Mouse (Mus musculus) cerebellum, postnatal 25 days (tissue): ENCODE measurements around the gene Lars2.

Experiments used
- DNase-seq, 2 experiments: peaks; one replicate each; pipeline ENCODE4 v3.0.0; 2021; ENCODE audit warnings: mixed read lengths in 2 of 2

The Lars2 gene

DNA sequence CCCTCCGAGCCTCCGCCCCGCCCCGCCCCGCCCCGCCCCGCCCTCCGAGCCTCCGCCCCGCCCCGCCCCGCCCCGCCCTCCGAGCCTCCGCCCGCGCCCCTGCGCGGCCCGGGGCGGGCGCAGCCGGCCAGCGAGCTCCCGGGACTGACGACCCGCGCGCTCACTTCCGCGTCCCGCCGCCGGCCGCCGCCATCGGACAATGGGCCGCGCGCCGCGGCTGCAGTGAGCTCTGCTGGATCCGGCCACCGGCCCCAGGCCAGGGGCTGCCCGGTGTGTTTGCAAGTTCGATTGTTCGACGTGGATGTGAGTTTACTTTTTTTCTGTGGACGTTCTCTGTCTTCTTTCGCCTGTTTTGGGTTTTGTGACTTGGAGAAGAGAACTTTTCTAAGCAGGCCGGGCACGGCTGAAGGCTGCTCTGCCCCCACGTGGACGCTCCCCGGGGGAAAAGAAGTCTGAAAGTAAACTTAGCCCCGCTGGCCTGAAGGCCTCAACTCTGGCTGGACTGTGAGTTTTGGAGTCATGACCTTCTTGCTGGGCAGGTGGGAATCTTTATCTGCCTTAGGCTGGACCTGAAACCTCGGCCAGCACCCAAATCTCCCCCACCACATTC, 112.0 kb downstream of the Lars2 start, which contains the start of gene Limd1:
TSS of gene Limd1 (plus strand) at position 121 of the 610 bp plus-strand sequence.
- DNase-seq, result peak in 1 of 2 experiments; percentile 63

DNA sequence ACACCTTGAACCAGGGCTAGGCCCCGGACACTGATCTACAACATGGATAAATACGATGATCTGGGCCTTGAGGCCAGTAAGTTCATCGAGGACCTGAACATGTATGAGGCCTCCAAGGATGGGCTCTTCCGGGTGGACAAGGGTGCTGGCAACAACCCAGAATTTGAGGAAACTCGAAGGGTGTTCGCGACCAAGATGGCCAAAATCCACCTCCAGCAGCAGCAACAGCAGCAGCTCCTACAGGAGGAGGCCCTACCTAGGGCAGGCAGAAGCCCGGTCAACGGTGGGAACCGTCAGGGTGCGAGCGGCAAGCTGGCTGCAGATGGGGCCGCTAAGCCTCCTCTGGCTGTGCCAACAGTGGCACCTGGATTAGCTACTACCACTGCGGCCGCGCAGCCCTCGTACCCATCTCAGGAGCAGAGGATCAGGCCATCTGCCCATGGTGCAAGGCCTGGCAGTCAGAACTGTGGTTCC, 112.5 kb downstream of the Lars2 start:
- peak in 1 of 2 experiments; percentile 14 for DNase-seq

DNA sequence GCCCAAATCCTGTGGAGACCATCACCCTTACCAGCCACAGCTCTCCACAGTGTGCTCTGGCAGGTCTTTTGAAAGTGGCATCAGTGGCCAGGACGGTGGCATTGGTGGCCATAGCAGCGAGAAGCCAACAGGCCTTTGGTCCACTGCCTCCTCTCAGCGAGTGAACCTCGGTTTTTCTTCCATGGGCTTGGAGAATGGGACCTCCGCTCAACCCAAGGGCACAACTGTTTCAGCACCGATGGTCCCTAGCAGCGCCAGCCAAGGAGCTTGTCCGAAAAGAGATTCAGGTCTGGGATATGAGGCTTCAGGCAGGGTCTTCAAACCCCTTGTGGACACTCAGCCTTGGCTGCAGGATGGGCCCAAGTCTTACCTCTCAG, 113.1 kb downstream of the Lars2 start:
- no peak for DNase-seq

DNA sequence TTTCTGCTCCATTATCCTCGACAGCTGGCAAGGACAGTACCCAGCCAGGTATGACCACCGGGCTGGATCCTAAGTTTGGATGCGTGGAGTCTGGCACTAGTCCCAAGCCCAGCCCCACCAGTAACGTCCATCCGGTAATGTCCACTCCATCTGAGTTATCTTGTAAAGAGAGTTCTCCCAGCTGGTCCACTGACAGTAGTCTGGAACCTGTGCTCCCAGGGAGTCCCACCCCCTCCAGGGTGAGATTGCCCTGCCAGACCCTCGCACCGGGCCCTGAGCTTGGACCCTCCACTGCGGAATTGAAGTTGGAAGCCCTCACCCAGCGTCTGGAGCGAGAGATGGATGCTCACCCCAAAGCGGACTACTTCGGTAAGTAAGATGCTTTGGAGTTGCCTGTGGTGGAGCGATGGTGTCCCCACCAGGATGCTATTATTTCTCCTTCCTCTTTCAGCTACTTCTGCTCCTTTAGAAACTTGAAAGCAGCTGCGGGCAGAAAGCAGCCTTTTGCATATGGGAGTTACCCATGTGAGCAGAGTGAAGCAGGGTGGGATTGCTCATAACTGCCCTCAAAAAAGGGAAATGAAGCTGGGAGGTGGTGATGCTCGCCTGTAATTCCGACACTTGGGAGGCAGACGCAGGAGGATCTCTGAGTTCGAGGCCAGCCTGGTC, 113.7 kb downstream of the Lars2 start:
- DNase-seq, result no peak

DNA sequence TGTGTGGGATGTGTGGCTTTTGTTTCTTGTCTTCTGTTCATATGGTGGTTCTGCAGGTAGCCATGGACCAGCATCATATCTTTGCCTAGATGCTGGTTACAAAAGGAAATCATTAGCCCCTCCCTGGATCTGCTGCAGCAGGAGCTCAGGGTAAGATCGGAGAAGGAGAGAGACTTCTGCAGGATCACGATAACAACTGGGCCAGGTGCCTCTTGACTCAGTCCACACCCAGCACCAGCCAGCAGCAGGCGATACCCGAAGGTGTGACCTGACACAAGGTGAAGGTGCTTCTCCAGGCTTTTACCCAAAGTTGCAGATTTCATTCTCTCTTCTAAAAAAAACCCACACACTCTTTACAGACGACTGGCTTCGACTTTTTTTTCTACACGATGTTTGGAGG, 114.4 kb downstream of the Lars2 start:
- no peak for DNase-seq

DNA sequence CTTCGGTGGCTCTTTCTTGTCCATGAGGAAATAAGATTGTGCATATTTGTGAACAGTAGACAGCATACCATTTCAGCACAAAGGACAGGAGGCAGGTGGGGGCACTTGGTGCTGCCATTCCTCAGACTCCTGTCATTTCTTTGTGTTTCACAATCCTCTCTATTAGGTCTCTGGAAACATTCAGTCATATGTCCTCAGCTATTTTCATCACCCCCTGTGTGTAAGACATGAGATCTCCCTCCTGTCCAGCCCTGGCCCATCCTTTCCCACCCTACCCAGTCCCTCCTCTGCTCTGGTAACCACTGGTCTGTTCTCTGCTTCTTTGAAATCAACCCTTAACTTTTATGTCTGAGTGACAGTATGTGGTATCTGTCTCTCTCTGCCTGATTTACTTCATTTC, 116.9 kb downstream of the Lars2 start:
- no peak for DNase-seq

DNA sequence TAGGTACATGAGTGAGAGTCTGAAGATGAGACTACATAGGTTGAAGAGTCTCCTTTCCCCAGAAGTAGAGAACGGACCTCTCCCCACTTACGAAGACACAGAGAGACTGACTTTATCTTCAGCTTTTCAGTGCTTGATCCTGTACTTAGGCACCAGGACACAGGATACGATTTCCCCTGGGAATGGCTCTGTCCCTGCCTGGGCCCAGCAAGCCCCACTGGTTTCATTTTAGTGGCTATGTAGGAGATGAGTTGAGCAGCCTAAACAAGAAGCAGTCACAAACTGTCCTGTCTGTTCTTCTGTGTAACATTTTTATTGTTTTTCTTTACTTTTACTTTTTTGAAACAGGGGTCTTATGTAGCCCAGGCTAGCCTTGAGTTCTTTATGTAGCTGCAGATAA, 118.1 kb downstream of the Lars2 start:
- no peak for DNase-seq

DNA sequence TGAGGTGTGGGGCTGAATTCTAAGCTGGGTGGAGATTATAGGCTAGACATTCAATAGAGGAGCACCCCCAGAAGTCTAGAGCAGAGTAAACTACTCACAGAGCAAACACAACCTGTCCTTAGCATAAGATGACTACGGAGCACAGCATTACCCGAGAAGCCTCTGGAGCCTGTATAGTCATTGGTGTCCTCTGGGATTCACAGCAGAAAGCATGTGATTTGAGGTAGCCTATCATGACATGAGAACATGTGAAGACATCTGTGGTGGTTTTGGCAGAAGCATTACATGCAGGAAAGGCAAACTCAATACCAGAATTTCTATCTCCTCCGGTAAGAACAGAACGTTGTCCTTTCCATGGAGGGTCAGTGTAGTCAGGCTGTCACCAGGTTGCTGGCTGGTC, 118.8 kb downstream of the Lars2 start:
- DNase-seq, result no peak

DNA sequence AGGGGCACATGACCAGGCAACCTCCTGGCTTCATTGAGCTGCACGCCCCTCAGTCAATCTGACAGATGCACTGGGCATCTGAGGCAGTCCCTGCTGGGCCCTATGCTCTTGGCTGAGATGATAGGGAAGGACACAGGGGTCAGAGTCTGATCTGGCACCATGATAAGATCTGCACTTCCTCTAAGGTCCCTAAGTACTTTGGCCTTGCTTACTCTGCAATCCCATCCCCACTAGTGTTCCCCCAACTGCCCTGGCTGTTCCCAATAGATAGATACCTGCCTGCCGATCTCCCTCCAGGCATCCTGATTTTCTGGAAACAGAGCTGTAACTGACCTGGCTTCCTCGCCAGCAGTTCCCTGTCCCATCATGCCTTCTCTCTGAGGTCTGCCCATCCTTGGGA, 119.9 kb downstream of the Lars2 start:
- DNase-seq, result no peak

DNA sequence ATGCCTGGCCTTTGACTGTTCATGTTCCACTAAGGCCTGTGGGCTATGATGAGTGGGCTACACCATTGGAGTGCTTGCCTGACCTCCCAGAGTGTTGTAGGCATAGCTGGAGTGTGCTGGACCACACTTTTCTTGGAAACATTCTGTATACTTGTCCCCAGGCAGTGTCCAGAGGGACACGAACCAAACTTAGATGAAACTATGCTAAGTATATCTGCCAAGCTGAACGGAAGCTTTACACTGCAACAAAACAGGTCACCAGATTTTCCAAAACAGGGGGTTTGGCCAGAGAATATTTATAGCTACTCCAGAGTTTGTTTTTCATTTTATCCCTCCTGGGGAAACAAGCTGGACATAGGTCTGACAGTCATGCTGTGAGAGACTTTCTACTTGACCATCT, 122.3 kb downstream of the Lars2 start:
- DNase-seq, result no peak

DNA sequence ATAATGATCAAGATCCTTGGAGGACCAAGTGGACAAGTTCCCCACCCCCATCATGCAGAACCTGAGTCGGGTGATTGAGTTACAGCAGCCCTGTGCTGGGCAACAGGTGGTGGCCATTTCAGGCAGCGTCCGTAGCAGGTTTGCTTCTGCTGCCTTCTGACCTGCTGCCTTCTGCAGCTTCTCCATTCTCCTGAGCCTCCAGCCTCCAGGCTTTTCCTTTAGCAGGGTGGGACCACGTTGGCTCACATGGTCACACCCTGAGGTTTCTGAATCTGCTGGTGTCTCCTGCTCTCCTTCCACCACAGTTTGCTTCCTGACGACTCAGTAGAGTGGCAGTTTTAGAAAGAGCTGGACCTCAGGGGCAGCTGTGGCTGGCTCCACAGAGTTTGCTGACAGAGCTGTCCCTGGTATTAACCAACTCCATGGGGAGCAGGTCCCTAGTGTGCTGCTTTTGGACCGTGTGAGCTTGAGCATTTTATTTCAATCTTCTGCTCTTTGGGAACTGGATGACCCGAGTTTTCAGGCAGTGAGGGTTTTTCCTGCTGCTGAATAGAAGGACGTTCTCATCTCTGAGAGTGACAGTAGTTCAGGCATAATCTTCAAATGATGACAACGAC, 123.1 kb downstream of the Lars2 start:
- DNase-seq, result no peak

DNA sequence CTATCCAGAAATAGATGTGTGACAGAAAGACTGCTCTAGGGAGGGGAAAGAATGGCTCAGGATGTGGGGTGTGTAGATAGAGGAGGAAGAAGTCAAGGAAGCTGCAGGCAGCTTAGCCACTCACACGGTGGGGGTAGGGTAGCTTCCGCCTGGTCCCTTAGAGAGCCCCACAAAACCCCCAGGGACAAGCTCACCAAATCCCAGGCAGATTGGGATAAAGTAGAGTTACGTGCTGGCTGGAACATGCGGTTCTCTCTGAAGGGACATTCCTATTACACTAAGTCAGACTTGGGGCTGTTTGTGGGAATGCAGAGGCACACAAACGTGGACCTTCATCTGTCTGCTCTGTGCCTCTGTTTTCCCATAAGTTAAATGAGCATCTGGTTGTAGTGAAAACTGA, 124.2 kb downstream of the Lars2 start:
- DNase-seq, result no peak

DNA sequence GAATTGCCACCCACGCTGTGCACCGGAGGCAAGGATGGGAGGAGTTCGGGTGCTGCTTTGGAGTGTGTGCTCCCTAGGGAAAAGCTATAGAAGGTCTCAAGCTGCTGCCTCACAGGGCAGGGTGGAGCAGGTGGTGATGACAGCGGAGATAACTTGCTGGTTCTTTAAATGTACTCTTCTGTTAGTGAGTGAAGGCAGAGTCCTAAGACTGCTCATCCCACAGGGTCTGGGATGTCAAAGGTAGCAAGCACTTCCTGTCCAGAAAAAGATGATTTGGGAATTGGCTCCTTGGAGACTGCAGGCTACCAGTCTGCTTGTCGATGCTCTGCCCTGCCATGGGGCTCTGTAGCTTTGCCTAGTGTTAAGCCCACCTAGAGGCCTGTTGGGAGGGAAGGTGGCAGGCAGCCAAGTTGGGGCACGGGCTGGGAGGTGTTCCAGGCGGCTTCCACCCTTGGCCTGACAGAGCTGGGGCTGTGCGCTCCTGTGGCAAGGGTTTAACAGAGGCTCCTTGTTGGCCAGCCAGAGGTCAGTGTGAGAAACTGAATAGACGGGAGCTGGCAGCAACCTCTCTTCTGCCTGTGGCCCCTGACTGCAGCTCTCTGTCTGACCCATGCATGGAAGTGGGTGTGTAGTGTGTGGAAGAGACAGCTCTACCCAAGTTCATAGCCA, 125.3 kb downstream of the Lars2 start:
- peak in 1 of 2 experiments; percentile 43 for DNase-seq

DNA sequence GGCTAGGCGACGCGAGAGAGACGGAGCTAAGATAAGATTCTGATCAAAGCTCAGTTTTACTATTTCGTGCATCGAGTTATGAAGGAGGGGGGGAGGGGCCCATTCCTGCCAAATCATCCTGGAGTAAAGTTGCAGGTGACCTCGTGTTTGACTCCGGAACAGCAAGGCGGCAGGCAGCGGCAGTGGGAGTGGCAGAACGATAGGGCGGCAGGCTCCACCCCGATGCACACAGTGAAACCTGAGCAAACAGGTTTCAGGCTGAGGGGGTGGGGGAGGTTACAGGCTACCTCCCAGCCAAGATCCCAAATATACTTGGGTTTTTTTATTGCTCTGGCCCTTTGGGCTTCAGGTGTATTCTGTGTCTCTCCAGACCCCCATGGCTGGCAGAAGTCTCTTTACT, 129.9 kb downstream of the Lars2 start:
- DNase-seq, result no peak

DNA sequence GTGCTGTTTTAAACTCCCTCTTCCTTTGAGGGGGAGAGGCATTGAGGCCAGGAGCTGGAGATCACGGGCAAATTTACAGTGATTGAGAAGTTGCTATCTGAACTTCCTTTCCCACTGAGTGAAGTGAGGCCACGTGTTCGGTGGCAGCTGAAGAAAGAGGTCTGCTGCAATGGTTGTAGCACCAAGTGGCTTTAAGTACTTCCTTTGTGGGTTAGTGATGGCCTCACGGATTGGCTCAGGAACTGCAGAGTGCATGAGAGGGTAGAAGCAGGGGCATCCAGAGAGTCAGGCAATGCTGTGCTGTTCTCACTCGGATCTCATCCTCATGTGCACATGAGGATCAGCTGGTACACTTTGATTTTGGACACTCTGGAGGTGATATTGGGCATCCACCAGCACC, 131.2 kb downstream of the Lars2 start:
- no peak for DNase-seq

DNA sequence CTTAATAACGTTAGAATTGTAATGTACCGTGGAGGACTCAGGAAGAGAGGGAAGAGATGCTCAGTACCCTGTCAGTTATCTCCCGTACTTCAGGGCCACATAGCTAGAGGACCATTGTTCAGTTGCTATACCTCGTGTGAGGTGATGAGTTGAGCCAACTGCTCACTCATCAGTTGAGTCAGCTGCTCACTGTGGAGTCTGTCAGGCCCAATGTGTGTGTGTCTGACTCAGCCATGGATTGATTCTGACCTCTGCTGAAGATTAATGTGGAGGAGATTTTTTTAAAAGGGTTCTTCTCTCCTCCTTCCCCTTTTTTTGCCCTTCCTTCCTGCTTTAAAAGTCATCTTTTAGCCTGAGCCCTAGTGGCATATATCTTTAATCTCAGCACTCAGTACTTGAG, 133.8 kb downstream of the Lars2 start:
- DNase-seq, result no peak

DNA sequence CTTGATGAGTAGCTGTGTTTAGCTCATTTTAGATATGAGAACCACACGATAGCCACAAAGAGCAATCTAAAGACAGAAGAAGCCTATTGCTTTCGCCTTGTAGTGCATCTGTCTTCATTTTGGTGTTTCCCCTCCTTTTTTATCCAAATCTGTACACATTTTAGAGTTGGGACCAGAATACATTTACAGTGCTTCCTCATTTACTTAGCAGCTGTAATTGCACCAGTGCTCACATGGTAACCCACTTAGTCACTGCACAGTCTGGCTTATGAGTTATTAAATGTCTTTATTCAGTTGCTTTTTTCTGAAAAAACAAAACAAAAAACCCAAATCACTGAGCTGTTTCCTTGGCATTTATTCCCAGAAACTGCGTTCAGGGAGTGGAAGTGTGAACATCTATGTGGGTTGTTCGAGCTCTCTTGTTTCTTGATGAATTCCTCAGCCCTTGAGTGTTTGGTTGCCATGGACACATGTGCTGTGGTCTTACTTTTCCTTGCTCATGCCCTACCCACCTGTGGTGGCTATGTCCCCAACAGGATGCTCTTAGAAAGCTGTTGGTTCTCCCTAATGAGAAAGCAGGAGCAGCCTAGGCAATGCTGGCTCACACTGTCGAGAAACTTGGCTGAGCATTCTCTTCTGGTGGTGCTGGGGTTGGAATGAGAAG, 136.6 kb downstream of the Lars2 start:
- DNase-seq, result no peak

DNA sequence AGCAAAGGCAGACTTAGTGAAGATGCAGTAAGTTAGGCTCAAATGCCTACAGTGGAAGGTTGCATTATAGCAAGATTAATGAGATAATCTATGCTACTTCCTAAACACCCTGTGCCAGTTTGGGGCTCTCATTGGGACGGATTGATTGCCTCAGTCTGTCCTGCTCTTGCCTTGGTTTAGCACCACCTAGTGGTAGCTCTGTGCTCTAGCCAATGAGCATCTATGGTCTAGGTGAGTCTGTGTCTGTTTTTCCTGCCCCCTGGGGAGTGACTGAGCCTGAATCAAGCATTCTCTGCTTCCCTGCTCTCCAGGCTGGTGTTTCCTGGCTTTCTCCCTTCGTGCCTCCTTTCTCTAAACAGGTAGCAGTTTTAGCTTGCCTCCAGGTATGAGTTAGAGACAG, 137.6 kb downstream of the Lars2 start:
- DNase-seq, result peak; percentile 59 to 77

DNA sequence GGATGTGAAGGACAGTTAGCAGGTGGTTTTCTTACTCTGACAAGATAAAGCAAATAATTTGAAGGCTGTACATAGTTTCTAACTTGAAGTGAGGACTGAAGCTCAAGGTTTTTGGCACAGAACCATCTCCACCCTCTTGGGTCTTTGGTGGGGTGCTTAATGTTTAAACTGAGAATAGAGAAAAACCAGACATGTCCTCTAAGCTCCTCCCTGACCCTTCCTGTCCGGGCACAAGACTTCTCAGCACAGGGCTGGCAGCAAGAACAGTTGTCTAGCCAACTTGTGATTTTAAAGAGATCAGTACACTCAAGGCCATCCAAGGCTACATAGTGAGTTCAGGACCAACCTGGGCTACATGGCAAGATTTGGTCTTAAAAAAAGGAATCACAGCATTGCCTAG, 138.9 kb downstream of the Lars2 start:
- no peak for DNase-seq

DNA sequence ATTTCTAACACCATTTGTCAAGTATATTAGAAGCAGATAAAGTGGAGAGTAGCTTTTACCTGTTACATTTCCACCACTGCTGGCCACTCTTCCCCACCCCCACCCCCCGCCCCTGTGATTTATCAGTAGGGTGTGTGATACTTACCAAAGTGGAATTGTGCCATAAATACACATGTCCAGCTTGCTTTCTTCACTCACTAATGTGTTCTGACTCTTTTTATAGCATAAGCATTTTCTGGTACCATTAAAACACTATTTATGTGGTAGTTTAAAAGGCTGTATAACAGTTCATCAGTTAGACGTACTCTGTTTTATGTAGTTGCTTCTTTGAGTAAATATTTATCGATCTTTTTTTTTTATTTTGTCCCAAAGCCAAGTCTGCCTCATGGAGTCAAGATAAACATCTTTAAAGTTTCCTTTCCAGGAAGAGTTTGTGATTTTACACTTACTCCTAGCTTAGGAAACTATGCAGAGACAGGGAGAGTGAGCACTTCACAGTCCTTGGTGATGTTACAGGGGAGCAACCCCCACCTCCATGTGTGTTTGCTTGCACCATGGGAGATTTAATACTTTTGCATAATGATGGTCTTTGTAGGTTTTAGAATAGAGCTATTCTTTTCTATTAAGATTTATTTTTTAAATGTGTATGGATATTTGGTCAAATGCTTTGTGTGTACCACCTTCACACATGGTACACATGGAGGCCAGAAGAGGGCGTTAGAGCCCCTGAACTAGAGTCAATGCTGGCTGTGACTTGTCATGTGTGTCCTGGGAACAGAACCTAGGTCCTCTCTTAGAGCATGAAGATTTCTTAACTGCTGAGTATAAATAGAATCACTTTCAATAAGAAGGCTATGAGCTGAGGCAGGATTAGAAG, 139.8 kb downstream of the Lars2 start:
- DNase-seq, result no peak

DNA sequence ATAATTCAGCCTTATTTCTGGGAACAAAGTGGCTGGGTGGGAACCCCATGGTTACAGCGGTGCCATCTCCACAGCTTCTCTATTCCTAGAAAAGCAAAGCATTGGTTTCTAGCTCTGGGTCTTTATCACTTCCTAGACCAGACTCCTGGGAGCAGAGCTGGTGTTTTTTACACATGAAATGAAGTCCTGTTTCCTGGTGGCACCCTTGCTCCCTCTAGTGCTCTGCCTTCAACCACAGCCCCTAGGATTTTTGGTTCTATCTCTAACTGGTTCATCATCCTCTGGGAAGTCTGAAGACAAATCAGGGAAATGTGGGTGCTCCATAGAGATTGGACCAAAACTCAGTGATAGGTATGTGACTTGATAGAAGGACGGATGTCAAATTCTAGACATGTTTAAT, 140.7 kb downstream of the Lars2 start:
- no peak for DNase-seq

DNA sequence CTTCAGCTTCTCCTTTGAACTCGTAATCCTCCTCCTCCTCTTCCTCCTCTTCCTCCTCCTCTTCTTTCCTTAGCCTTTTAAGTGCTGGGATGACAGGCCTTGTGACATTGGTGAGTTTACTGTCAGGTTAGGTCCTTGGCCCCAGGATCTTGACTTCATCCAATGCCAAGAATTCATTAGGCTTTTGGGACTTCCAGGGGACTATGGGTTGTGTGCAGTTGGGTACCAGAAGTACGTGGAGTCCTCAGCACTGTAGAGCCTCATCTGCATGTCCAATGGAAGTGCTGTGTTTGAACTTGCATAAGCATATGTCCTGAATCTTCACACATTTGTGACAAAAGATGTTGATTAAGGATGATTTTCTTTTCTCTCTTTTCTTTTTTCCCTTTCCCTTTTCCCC, 142.3 kb downstream of the Lars2 start:
- no peak for DNase-seq
